Mouse (Mus musculus) intestine, postnatal 0 days (tissue): Measurements from ENCODE around the gene Pfdn5. TPM values are rescaled to one million over a fixed set of nuclear protein-coding genes. Genes with fewer than 3 reads are reported as not detected.

ENCODE experiments used
- ATAC-seq: fragments of 200-750 bp; cut with Nextera tagmentation; 2 replicates; pipeline ENCODE4 v1.8.0; 2017; ENCODE audit warnings: mild to moderate bottlenecking, moderate TSS enrichment, moderate library complexity
- H3K27ac ChIP-seq: fragments of 300-500 bp; sonication (generic); 2 replicates; pipeline ENCODE4 v1.5.1; 2014; ENCODE audit warnings: mild to moderate bottlenecking, low read depth, low read length, moderate library complexity
- H3K27me3 ChIP-seq: fragments of 300-500 bp; sonication (generic); replicated peaks from 2 replicates; pipeline ENCODE4 v1.6.1; 2014; ENCODE audit warnings: low read length, mixed read lengths; ENCODE audit not compliant: control insufficient read depth, insufficient read depth
- H3K36me3 ChIP-seq: fragments of 300-500 bp; sonication (generic); 2 replicates; pipeline ENCODE4 v1.6.1; 2014; ENCODE audit warnings: mild to moderate bottlenecking, moderate library complexity; ENCODE audit not compliant: control insufficient read depth, insufficient read depth
- H3K4me1 ChIP-seq: fragments of 300-500 bp; sonication (generic); replicated peaks from 2 replicates; pipeline ENCODE4 v1.6.1; 2014; ENCODE audit warnings: antibody characterized with exemption, low read length, mixed read lengths; ENCODE audit not compliant: control insufficient read depth, insufficient read depth
- H3K4me2 ChIP-seq: fragments of 300-500 bp; sonication (generic); replicated peaks from 2 replicates; pipeline ENCODE4 v1.6.1; 2014; ENCODE audit warnings: low read depth, mild to moderate bottlenecking, moderate library complexity
- H3K4me3 ChIP-seq: fragments of 300-500 bp; sonication (generic); 2 replicates; pipeline ENCODE4 v1.5.1; 2014; ENCODE audit warnings: low read depth, low read length
- H3K9ac ChIP-seq: fragments of 300-500 bp; sonication (generic); 2 replicates; pipeline ENCODE4 v1.6.1; 2014; ENCODE audit warnings: mild to moderate bottlenecking, low read depth, low read length
- H3K9me3 ChIP-seq: fragments of 300-500 bp; sonication (generic); 2 replicates; pipeline ENCODE4 v1.6.1; 2016; ENCODE audit warnings: mixed run types; ENCODE audit not compliant: control insufficient read depth
- CTCF ChIP-seq: sonication (generic); IDR thresholded peaks from 2 replicates; pipeline ENCODE4 v1.5.1; 2016; ENCODE audit warnings: low read depth, mild to moderate bottlenecking, control low read depth, antibody characterized with exemption, moderate library complexity
- WGBS: fragments of 180-500 bp; shearing (Covaris S2); extraction: QIAGEN DNeasy Blood & Tissue Kit; methylation state at CpG from one replicate; pipeline ENCODE4 v1.1.7; 2014; 5-methylcytosine and 5-hydroxymethylcytosine counted together
- polyA plus RNA-seq: library from polyadenylated mRNA; unstranded; fragments of >200 nt; fragmentation: Nextera tagmentation; extraction: Ambion mirVana; gene quantifications from 2 replicates; pipeline ENCODE4 v1.2.1, GENCODE M21; 2015

Pfdn5 gene
- polyA plus RNA-seq, 1 experiment from 2014 or later = 341 TPM

DNA sequence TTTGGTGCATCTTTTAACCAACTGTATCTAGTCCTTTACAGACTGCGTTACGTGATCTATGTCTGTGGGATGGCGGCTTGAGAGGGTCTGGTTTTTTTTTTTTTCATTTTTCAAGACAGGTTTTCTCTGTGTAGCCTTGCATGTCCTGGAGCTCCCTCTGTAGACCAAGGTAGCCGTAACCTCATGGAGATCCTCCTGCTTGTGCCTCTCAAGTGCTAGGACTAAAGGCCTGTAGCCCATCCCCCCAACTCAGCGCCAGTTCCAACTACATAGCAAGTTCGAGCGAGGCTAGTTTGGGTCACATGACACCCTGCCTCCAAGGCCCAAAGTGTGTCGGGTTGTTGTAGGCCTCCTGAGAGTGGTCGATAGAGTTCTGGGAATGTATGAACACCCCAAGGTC is 17.2 kb upstream of the Pfdn5 start:
- 90% methylated on average over 9 of the region's 9 CpGs for WGBS
- TF ChIP-seq CTCF = no peak
- H3K9me3 ChIP-seq = no peaks in the 10 kb centered on the region
- H3K9ac ChIP-seq = no peak overlapping the region
- H3K4me2 ChIP-seq = no peak overlapping the region
- H3K36me3 ChIP-seq = peaks cover 72% of the 10 kb centered on the region
- no peak overlapping the region for H3K27ac ChIP-seq
- no peak overlapping the region for H3K4me3 ChIP-seq
- ATAC-seq = no peak
- no peaks in the 10 kb centered on the region for H3K4me1 ChIP-seq
- no peaks in the 10 kb centered on the region for H3K27me3 ChIP-seq

DNA sequence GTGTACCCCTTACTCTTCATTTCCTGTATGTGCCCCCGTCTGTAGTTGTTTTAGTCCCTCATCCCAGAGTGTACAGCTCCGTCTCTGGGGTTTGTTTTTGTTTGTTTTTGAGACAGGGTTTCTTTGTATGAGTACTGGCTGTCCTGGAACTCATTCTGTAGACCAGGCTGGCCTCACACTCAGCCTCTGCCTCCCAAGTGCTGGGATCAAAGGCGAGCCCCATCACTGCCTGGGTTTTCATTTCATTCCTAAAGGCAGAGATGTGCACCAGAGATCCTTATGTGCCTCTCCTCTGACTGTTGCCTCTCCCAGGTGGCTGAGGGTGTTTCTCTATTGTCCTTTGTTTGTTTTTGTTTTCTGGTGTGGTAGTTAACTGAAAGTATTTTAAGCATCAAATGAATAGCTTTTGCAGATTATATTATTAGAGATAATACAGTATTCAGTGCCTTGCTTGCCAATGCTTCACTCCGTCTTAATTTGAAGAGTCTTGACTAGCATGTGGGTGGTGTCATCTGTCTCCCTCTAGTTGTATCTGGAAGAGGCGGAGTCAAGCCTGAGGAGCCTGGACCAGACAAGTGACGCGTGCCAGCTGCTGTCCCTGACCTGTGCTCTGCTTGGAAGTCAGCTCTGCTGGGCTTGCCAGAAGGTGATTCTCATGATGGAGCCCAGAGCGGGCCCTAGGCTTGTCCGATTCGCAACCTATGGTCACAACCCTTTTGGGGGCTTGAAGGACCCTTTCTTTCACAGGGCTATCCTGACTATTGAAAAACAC is 15.7 kb upstream of the Pfdn5 start:
- H3K27me3 ChIP-seq = no peaks in the 10 kb centered on the region
- H3K9me3 ChIP-seq = no peaks in the 10 kb centered on the region
- TF ChIP-seq CTCF = no peak
- no peak for ATAC-seq
- H3K4me3 ChIP-seq = no peak overlapping the region
- peaks cover 73% of the 10 kb centered on the region for H3K36me3 ChIP-seq
- WGBS = 68% methylated on average over 10 of the region's 10 CpGs
- H3K27ac ChIP-seq = no peak overlapping the region
- H3K4me1 ChIP-seq = no peaks in the 10 kb centered on the region
- H3K4me2 ChIP-seq = no peak overlapping the region
- H3K9ac ChIP-seq = no peak overlapping the region

DNA sequence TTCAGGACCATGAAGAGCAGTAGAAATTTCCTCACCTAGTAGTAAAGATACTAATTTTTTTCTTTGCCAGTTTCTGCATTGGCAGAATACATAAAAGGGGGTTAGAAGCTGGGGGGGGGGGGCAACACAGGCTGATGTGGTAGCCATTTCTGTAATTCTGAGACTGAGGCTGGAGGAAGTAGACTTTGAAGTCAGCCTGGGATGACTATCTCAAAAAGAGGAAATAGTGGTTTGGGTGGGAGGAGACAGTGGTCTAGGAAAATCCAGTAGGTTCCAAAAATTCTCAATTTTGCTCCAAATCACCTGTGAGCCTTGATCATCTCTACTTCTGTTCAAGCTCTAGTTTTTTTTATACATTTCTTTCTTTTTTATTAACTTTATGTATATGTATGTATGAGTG is 14.4 kb upstream of the Pfdn5 start:
- Histone ChIP-seq H3K4me2 (no peak overlapping the region), H3K36me3 (peaks cover 71% of the 10 kb centered on the region), H3K27ac (no peak overlapping the region), H3K27me3 (no peaks in the 10 kb centered on the region), H3K4me3 (no peak overlapping the region), H3K9ac (no peak overlapping the region), H3K4me1 (no peaks in the 10 kb centered on the region), H3K9me3 (no peaks in the 10 kb centered on the region)
- no peak for TF ChIP-seq CTCF
- ATAC-seq = no peak

DNA sequence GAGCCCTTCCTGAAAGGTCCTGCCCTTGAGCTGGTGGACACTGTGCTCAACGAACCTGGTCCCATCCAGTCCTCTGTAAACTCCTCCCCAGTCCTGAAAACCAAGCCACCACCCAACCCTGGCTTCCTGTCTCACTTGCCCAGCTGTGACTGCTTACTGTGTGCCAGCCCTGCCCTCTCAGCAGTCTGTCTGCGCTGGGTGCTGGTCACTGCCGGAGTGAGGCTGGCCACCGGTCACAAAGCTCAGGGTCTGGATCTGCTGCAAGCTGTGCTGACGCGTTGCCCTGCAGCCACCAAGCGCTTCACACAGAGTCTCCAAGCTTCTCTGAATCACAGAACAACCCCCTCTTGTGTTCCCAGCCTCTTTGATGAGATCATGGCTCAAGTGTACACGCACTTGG is 10.6 kb upstream of the Pfdn5 start:
- WGBS = 87% methylated on average over 8 of the region's 8 CpGs
- peaks cover 59% of the 10 kb centered on the region for H3K36me3 ChIP-seq
- H3K9me3 ChIP-seq = no peaks in the 10 kb centered on the region
- H3K27me3 ChIP-seq = no peaks in the 10 kb centered on the region
- H3K9ac ChIP-seq = no peak overlapping the region
- no peaks in the 10 kb centered on the region for H3K4me1 ChIP-seq
- no peak overlapping the region for H3K27ac ChIP-seq
- no peak for ATAC-seq
- no peak overlapping the region for H3K4me2 ChIP-seq
- H3K4me3 ChIP-seq = no peak overlapping the region
- no peak for TF ChIP-seq CTCF

DNA sequence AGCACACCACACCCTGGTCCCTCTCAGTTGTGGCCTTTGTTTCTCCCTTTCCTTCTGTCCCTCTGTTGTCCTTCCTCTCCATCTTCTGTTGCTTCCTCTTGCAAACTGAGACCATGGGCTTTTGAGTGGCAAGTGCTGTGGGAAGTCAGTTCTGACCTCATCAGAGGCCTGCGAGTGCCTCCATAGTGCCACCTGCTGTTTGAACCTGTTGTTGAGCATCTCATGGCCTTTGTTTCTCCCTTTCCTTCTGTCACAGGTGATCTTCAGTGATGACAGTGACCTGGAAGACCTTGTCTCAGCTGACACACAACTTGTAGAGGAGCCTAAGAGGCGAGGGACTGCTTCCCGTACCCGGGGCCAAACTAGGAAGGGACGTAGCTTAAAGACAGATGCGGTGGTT is 9.7 kb upstream of the Pfdn5 start:
- 81% methylated on average over 6 of the region's 6 CpGs for WGBS
- peaks cover 59% of the 10 kb centered on the region for H3K36me3 ChIP-seq

DNA sequence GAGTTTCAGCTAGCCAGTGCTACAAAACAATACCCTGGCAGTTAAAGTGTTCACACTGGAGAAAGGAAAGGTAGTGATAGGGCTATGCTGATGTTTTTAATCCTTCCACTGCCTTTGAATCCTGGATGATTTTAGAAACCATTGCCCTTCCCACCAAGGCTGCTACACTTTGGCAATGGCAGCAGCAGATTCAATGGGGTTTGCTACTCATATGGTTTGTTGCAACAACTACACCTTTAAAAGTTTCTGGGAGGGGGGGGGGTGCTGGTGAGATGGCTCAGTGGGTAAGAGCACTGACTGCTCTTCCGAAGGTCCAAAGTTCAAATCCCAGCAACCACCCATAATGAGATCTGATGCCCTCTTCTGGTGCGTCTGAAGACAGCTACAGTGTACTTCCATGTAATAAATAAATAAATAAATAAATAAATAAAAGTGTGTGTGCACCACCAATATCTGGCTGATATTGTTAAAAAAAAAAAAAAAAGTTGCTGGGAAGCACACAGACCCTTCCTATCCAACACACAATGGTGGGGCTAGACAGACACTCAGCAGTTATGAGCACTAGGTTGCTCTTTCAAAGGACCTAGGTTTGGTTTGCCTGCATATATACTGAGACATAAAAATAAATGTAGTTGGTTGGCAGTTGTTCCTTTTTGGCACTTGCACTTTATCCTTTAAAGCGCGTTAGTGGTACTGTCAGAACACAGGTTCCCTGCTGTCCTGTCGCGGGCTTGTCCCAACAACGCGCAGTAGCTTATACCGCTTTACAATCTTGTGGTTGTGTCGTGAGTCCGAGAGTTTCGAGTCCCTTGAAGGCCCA is 1.1 kb upstream of the Pfdn5 start:
- Histone ChIP-seq H3K4me1 (no peaks in the 10 kb centered on the region), H3K4me3 (no peak overlapping the region), H3K9me3 (no peaks in the 10 kb centered on the region), H3K27ac (no peak overlapping the region), H3K36me3 (peaks cover 15% of the 10 kb centered on the region), H3K27me3 (no peaks in the 10 kb centered on the region), H3K4me2 (peak overlapping the region; percentile 74), H3K9ac (no peak overlapping the region)
- no peak for ATAC-seq
- WGBS = 64% methylated on average over 12 of the region's 12 CpGs
- TF ChIP-seq CTCF = peak; percentile 29; the same call in 1 of the 2 replicates

More for the DNA sequence above, 9.7 kb upstream of the Pfdn5 start:
- peak; percentile 89 for TF ChIP-seq CTCF
- H3K9ac ChIP-seq = no peak overlapping the region
- no peak for ATAC-seq
- H3K27me3 ChIP-seq = no peaks in the 10 kb centered on the region
- H3K9me3 ChIP-seq = no peaks in the 10 kb centered on the region
- no peak overlapping the region for H3K4me2 ChIP-seq
- no peaks in the 10 kb centered on the region for H3K4me1 ChIP-seq
- no peak overlapping the region for H3K27ac ChIP-seq
- H3K4me3 ChIP-seq = no peak overlapping the region
